Mouse (Mus musculus): ENCODE data around the gene Fkbp4.

DNA sequence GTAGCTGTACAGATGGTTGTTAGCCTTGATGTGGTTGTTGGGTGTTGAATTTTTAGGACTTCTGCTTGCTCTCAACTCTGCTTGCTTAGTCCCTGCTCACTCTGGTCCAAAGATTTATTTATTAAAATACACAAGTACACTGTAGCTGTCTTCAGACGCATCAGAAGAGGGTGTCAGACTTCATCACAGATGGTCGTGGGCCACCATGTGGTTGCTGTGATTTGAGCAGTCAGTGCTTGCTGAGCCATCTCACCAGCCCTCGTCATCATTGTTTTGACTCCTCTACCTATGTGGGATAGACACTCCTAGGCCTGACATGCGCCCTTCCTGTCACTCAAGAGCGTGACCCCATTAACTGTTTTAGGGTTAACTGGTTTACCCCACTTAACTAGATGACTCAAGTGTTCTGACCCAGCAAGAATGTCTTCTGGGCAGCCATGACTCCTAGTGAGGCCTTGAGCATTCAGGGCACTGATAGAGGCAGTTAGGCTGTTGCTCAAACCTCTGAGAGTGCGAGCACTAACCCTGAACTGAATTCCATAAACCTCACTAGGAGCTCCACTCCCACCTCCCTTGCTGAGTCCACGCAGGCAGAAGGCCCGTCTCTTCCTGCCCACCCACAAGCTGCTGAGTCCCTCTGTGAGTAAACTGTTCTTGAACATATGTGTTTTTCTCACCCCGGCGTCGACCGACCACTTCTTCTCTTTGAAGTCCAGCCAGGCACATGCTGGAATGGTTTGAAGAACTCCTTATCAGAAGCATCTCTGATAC is 17.5 kb upstream of the Fkbp4 start:
- TF ChIP-seq EP300 (IDR thresholded peaks at IDR 0.05) (no peak), CTCF (IDR thresholded peaks at IDR 0.05) (no peak)

Data from lung, postnatal 0 days (tissue).